Mouse (Mus musculus): ENCODE measurements around the gene S1pr3. TPM values are rescaled to one million over a fixed set of nuclear protein-coding genes. Genes with fewer than 3 reads are reported as not detected.

S1pr3 gene
- polyA plus RNA-seq, 1 experiment from 2014 or later, result 56.8 TPM

DNA sequence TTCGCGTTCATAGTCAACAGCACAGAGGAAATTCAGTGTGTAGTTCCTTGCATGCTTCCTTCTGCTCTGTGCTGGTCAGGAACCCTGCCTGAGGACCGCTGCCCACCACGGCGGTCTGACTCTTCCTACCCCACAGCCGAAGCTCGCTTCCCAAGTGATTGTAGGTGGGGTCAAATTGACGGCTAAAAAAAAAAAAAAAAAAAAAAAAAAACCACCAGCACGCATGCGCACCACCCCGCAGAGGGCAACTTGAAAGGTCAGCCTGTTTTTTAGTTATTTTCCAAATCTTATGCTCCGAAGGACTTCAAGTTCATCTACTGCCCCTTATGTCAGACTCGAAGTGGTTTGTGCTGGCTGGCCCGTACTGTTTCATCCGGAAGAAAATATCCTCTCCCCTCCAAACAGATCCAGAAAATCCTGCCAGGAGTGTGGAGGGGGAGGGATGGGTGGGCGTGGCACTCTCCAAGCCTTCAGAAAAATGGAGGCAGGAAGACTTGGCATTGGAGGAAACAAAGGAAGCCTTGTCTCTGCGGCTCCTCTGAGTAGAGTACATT lies 60.3 kb downstream of the S1pr3 start:
- H3K4me2 ChIP-seq (replicated peaks), result no peak overlapping the region

More for the DNA sequence above, 60.3 kb downstream of the S1pr3 start:
- no peaks in the 10 kb centered on the region for H3K27me3 ChIP-seq
- H3K4me3 ChIP-seq, result no peak overlapping the region
- WGBS, result 73% methylated on average over 17 of the region's 17 CpGs
- 0 out of 2 replicates have a peak, but pooled peaks cover 4% of the 10 kb centered on the region for H3K4me1 ChIP-seq
- ATAC-seq (ENCODE audit: low FRiP score), result no peak
- no peaks in the 10 kb centered on the region for H3K36me3 ChIP-seq
- H3K9me3 ChIP-seq (replicated peaks), result no peaks in the 10 kb centered on the region
- no peak overlapping the region for H3K27ac ChIP-seq
- H3K9ac ChIP-seq, result no peak overlapping the region

Other genes with a start within 250 kb of the S1pr3 start
- 2.0 and 2.5 TPM in 2 replicates for gene Nxnl2, start 237.6 kb upstream of the S1pr3 start, polyA plus RNA-seq (2016; fragmentation: Nextera tagmentation; extraction: Ambion mirVana)
- gene Shc3, start 160.8 kb downstream of the S1pr3 start, polyA plus RNA-seq (2016; fragmentation: Nextera tagmentation; extraction: Ambion mirVana), result 5.1 and 7.0 TPM in 2 replicates
- 161 and 183 TPM in 2 replicates for gene Cks2, start 236.6 kb downstream of the S1pr3 start, polyA plus RNA-seq (2016; fragmentation: Nextera tagmentation; extraction: Ambion mirVana)
- gene Secisbp2, start 243.1 kb downstream of the S1pr3 start, polyA plus RNA-seq (2016; fragmentation: Nextera tagmentation; extraction: Ambion mirVana), result 28.9 and 34.4 TPM in 2 replicates

All from hindbrain, embryonic 12.5 days (tissue).